Mouse (Mus musculus): ENCODE results near the gene Cnnm3.
A peak's percentile ranks its signal among the peaks of the same experiment; 100 is the strongest.

Gene Cnnm3

DNA sequence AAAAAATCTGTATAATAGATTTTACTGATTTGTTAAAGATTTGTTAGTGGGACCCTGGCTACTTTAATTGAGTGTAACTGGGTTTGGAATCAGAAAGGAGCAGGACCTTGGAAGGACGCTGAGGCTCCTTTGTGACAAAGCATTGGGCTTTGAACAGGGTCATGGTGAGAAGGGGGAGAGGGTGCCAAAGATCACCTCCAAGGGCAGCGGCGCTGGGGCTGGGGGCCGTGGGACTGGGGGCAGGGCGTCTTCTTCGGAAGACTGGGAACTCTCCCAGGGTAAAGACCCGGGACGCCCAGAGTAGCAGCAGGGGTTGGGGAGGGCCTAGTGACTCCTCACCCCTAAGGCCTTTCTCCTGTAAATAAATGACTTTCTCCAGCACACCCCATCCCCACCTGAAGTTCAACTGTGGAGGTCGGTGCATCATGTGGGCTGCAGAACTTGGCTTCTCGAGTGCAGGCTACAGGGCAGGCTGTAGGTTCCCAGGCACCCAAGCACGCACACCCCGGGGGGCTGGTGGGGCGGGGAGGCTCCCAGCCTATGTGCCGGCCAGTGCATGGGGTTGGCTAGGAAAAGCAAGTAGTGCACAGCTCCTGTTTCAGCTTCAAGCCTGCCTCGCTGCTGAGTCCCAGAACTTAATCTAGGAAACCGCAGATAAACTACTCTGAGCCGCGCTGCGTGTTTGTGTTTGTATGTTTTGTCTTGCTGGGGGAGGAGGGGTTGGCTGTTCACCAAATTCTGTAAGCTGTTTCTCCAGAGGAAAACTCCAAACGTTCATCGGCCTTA lies 56.3 kb downstream of the Cnnm3 start:
- Histone ChIP-seq H3K27me3 (ENCODE audit: insufficient read depth, low read length) (peaks cover 38% of the 10 kb centered on the region), H3K4me3 (replicated peaks; ENCODE audit: low read length) (peak overlapping the region; percentile 52), H3K36me3 (ENCODE audit: insufficient read depth, low read length) (no peaks in the 10 kb centered on the region), H3K9me3 (ENCODE audit: low read length) (no peaks in the 10 kb centered on the region), H3K4me1 (replicated peaks; ENCODE audit: low read depth, low read length) (peaks cover 72% of the 10 kb centered on the region)
- TF ChIP-seq NANOG (IDR thresholded peaks at IDR 0.05; ENCODE audit: borderline replicate concordance, low read length) (no peak), CTCF (conservative IDR thresholded peaks at IDR 0.05; ENCODE audit: low read length) (no peak), POU5F1 (IDR thresholded peaks at IDR 0.05; ENCODE audit: borderline replicate concordance, low read length) (no peak)

DNA sequence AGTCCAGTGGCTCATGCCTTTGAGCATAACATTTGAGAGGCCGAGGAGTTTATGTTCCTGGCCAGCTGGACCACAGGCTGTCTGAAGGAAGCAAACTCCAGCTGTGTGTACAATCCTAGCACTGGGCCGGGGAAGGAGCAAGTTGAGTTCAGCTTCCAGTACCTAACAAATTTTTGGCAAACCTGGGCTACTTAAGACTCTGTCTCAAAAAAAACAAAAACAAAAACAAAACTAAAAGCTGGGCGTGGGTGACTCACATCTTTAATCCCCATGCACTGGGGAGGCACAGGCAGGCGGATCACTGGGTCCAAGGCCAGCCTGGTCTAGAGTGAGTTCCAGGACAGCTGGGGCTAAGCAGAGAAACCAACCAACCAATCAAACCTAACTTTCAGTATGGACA lies 57.1 kb downstream of the Cnnm3 start:
- H3K36me3 ChIP-seq (ENCODE audit: insufficient read depth, low read length) = no peaks in the 10 kb centered on the region
- TF ChIP-seq CTCF (conservative IDR thresholded peaks at IDR 0.05; ENCODE audit: low read length) (no peak), NANOG (IDR thresholded peaks at IDR 0.05; ENCODE audit: borderline replicate concordance, low read length) (no peak), POU5F1 (IDR thresholded peaks at IDR 0.05; ENCODE audit: borderline replicate concordance, low read length) (no peak)
- H3K4me3 ChIP-seq (replicated peaks; ENCODE audit: low read length) = peak overlapping the region; percentile 52; the same call in 1 of the 2 replicates
- H3K9me3 ChIP-seq (ENCODE audit: low read length) = no peaks in the 10 kb centered on the region
- H3K4me1 ChIP-seq (replicated peaks; ENCODE audit: low read depth, low read length) = peaks cover 76% of the 10 kb centered on the region
- peaks cover 31% of the 10 kb centered on the region for H3K27me3 ChIP-seq (ENCODE audit: insufficient read depth, low read length)

DNA sequence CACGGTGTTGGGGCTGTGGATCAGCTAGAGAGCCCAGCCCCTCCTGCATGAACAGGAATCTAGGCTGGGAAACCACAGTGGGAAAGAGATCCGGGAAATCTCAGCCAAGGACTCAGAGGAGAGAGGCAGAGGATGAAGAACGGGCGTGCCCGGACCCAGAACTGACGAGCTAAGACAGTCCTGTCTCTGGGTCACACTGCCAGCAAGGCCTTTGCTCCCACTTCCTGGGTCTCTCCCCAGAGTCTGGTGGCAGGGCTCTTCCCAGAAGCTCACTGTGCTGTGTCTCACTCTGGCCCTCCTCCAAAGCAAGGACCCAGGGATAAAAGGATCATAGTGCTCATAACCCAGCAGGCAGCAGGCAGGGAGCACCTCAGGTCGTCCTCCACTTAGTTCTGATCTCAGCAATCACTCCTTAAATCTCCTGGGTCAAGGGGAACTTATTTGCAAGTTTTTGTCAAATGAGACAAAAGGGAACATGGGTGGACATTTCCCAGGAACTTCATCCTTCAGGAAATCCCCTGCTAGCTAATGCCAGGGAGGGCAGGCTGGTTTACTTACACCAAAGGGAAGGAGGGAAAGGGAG lies 58.1 kb downstream of the Cnnm3 start:
- Histone ChIP-seq H3K4me1 (replicated peaks; ENCODE audit: low read depth, low read length) (peaks cover 85% of the 10 kb centered on the region), H3K27me3 (ENCODE audit: insufficient read depth, low read length) (peaks cover 21% of the 10 kb centered on the region), H3K36me3 (ENCODE audit: insufficient read depth, low read length) (no peaks in the 10 kb centered on the region), H3K4me3 (replicated peaks; ENCODE audit: low read length) (no peak overlapping the region), H3K9me3 (ENCODE audit: low read length) (no peaks in the 10 kb centered on the region)
- TF ChIP-seq POU5F1 (IDR thresholded peaks at IDR 0.05; ENCODE audit: borderline replicate concordance, low read length) (no peak), NANOG (IDR thresholded peaks at IDR 0.05; ENCODE audit: borderline replicate concordance, low read length) (no peak), CTCF (conservative IDR thresholded peaks at IDR 0.05; ENCODE audit: low read length) (no peak)

DNA sequence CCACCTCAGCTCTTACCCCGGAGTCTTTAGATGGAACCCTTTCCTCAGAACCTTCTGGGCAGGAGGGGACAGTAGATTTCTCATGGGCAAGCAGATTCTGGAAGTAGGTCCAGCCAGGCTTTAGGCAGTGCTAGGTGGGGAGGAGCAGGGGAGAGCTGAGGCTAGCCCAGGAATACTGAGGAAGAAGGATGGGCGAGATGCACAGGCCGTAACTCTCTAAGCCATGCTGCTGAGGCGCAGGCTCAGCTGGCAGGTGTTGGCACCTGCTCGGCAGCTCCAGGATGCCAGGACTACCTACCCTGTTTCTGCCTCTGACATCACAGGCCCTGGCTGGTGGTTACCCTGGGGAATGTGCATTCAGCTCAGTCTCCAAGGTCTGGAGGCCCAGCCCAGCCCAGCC lies 58.7 kb downstream of the Cnnm3 start:
- no peak for TF ChIP-seq CTCF (conservative IDR thresholded peaks at IDR 0.05; ENCODE audit: low read length)
- H3K36me3 ChIP-seq (ENCODE audit: insufficient read depth, low read length) = no peaks in the 10 kb centered on the region
- H3K27me3 ChIP-seq (ENCODE audit: insufficient read depth, low read length) = peaks cover 16% of the 10 kb centered on the region
- peaks cover 90% of the 10 kb centered on the region for H3K4me1 ChIP-seq (replicated peaks; ENCODE audit: low read depth, low read length)
- H3K9me3 ChIP-seq (ENCODE audit: low read length) = no peaks in the 10 kb centered on the region
- no peak overlapping the region for H3K4me3 ChIP-seq (replicated peaks; ENCODE audit: low read length)

DNA sequence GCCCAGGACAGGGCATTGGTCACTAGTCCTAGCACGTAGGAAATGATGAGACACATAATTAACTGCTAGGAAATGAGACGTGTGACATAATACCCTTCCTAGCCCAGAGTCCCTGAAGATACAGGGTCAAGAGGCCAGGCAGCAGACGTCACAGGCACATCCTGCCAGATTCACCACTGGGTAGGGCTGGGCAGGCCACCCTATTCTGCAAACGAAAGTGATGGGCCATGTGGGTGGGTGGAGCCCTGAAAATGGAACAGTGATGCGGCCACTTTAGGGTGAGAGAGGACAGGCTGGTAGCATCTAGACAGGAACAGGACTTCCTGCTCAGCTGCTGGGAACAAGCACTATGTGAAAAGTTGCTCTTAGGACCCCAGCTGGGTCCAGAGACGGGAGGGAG lies 60.0 kb downstream of the Cnnm3 start:
- no peak for TF ChIP-seq CTCF (conservative IDR thresholded peaks at IDR 0.05; ENCODE audit: low read length)
- TF ChIP-seq NANOG (IDR thresholded peaks at IDR 0.05; ENCODE audit: borderline replicate concordance, low read length) = no peak
- TF ChIP-seq POU5F1 (IDR thresholded peaks at IDR 0.05; ENCODE audit: borderline replicate concordance, low read length) = no peak
- Histone ChIP-seq H3K27me3 (ENCODE audit: insufficient read depth, low read length) (peaks cover 10% of the 10 kb centered on the region; the same call in 1 of the 2 replicates), H3K4me1 (replicated peaks; ENCODE audit: low read depth, low read length) (peaks cover 92% of the 10 kb centered on the region), H3K9me3 (ENCODE audit: low read length) (no peaks in the 10 kb centered on the region), H3K36me3 (ENCODE audit: insufficient read depth, low read length) (no peaks in the 10 kb centered on the region), H3K4me3 (replicated peaks; ENCODE audit: low read length) (no peak overlapping the region)

DNA sequence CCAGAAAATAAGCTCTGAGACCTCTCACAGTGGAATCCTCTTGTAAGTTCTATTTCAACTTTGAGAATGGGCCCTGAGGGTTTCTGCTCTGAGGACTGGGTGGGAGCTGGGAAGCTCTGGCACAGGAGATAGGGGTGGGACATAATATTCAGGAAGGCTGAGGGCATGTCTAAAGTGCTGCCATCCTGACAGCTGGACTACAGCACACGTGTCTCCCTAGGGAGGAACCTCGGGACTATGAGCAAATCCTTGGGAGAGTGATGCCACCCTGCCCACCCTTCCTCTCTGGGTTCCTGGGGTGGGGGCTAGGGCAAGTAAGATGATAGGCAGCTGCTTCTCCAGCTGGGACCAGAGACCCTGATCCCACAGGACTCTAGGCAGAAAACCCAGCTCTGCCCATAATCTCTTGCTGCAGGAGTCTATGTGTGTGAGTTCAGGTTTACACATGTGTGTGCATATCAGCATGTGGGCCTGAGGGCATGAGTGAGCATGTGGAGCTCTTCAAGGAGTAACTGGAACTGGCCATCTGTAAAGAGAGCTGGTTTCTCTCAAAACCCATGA lies 60.6 kb downstream of the Cnnm3 start:
- H3K4me1 ChIP-seq (replicated peaks; ENCODE audit: low read depth, low read length) = peaks cover 92% of the 10 kb centered on the region
- H3K4me3 ChIP-seq (replicated peaks; ENCODE audit: low read length) = no peak overlapping the region
- H3K27me3 ChIP-seq (ENCODE audit: insufficient read depth, low read length) = peaks cover 10% of the 10 kb centered on the region; the same call in 1 of the 2 replicates
- TF ChIP-seq NANOG (IDR thresholded peaks at IDR 0.05; ENCODE audit: borderline replicate concordance, low read length) (no peak), CTCF (conservative IDR thresholded peaks at IDR 0.05; ENCODE audit: low read length) (no peak), POU5F1 (IDR thresholded peaks at IDR 0.05; ENCODE audit: borderline replicate concordance, low read length) (no peak)
- no peaks in the 10 kb centered on the region for H3K36me3 ChIP-seq (ENCODE audit: insufficient read depth, low read length)
- no peaks in the 10 kb centered on the region for H3K9me3 ChIP-seq (ENCODE audit: low read length)

DNA sequence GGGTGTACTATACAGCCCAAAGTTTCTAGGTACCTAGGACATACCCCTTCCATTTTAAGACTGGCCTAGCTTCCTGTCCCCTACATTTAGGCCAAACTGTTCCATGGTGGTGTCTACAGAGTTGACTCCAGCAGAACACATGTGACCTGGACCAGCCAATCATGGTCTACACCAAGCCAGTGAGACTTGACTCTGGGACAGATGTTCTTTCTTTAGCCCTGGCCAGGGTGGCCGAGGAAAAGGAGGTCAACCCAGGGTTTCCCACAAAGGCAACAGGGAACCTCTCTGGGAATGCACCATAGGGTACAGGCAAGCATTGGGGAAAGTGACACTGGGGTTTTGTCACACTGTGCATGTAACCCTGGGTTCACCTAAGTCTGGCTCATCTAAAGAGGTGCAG lies 61.0 kb downstream of the Cnnm3 start:
- Histone ChIP-seq H3K4me1 (replicated peaks; ENCODE audit: low read depth, low read length) (peaks cover 92% of the 10 kb centered on the region), H3K4me3 (replicated peaks; ENCODE audit: low read length) (no peak overlapping the region), H3K36me3 (ENCODE audit: insufficient read depth, low read length) (no peaks in the 10 kb centered on the region), H3K9me3 (ENCODE audit: low read length) (no peaks in the 10 kb centered on the region), H3K27me3 (ENCODE audit: insufficient read depth, low read length) (peaks cover 10% of the 10 kb centered on the region; the same call in 1 of the 2 replicates)
- no peak for TF ChIP-seq CTCF (conservative IDR thresholded peaks at IDR 0.05; ENCODE audit: low read length)
- no peak for TF ChIP-seq NANOG (IDR thresholded peaks at IDR 0.05; ENCODE audit: borderline replicate concordance, low read length)
- no peak for TF ChIP-seq POU5F1 (IDR thresholded peaks at IDR 0.05; ENCODE audit: borderline replicate concordance, low read length)

DNA sequence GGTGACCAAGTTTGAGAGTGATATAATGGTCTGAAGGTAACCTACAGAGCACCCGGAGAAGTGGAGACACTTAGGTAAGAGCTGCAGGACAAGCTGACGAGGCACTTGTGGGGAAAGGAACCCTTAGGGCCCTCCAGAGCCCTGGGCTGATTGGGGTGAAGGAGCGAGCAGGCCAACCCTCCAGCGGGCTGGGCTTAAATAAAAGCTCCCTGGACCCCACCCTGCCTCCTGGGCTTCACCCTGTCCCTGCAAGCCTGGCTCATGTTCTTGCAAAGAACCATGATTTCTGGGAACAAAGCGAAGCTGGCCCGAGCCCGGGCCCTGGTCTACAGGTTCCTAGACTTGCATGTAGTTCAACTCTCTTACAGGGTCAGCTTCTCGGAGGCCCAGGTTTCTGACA lies 61.9 kb downstream of the Cnnm3 start:
- Histone ChIP-seq H3K36me3 (ENCODE audit: insufficient read depth, low read length) (no peaks in the 10 kb centered on the region), H3K4me1 (replicated peaks; ENCODE audit: low read depth, low read length) (peaks cover 92% of the 10 kb centered on the region), H3K9me3 (ENCODE audit: low read length) (no peaks in the 10 kb centered on the region), H3K4me3 (replicated peaks; ENCODE audit: low read length) (no peak overlapping the region), H3K27me3 (ENCODE audit: insufficient read depth, low read length) (peaks cover 16% of the 10 kb centered on the region)
- TF ChIP-seq POU5F1 (IDR thresholded peaks at IDR 0.05; ENCODE audit: borderline replicate concordance, low read length) (no peak), NANOG (IDR thresholded peaks at IDR 0.05; ENCODE audit: borderline replicate concordance, low read length) (no peak), CTCF (conservative IDR thresholded peaks at IDR 0.05; ENCODE audit: low read length) (no peak)
